Mouse (Mus musculus) embryonic fibroblast, embryonic 13.5 days (primary cell): ENCODE results near the gene Dnmbp.

ENCODE experiments used
- CTCF ChIP-seq: IDR thresholded peaks from 2 replicates; pipeline ENCODE4 v1.5.1; 2011; ENCODE audit warnings: mild to moderate bottlenecking, control low read depth, low read length, moderate library complexity, borderline replicate concordance; ENCODE audit not compliant: insufficient read depth
- POLR2A ChIP-seq: IDR thresholded peaks from 2 replicates; pipeline ENCODE4 v1.6.1; 2011; ENCODE audit warnings: low read depth, mild to moderate bottlenecking, control low read depth, low read length, moderate library complexity

DNA sequence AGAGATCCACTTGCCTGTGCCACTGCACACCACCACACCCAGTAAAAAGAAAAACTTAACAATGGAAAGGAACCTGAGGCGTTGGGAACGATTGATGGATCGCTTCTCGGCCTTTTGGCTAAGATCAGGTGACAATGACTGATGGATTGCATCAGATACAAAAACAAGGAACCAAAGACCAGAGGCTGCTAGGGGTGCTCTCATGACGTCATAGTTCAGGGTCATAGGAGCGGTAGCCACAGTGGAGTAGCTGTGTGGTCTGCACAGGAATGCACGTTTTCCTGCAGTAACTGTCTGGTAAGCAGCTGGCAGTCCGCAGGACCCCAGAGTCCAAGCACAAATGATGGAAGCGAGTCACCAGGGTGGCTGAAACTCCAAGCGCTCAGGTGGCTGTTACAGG, 41.4 kb downstream of the Dnmbp start:
- no peak for TF ChIP-seq POLR2A
- TF ChIP-seq CTCF = no peak
